Mouse (Mus musculus) forebrain, embryonic 12.5 days (tissue): ENCODE results near the gene Bola3. TPM values are rescaled to one million over a fixed set of nuclear protein-coding genes. Genes with fewer than 3 reads are reported as not detected.

ENCODE experiments used
- ATAC-seq: fragments of 200-750 bp; cut with Nextera tagmentation; 2 replicates; pipeline ENCODE4 v1.8.0; 2017; ENCODE audit warnings: moderate TSS enrichment; ENCODE audit not compliant: low FRiP score
- H3K27ac ChIP-seq: fragments of 300-500 bp; sonication (generic); 2 replicates; pipeline ENCODE4 v1.5.1; 2016; ENCODE audit warnings: mild to moderate bottlenecking
- H3K27me3 ChIP-seq: fragments of 300-500 bp; sonication (generic); 2 replicates; pipeline ENCODE4 v1.6.1; 2016; ENCODE audit warnings: mild to moderate bottlenecking
- H3K36me3 ChIP-seq: fragments of 300-500 bp; sonication (generic); replicated peaks from 2 replicates; pipeline ENCODE4 v1.6.1; 2016; ENCODE audit warnings: mild to moderate bottlenecking
- H3K4me1 ChIP-seq: fragments of 300-500 bp; sonication (generic); 2 replicates; pipeline ENCODE4 v1.6.1; 2016
- H3K4me2 ChIP-seq: fragments of 300-500 bp; sonication (generic); 2 replicates; pipeline ENCODE4 v1.6.1; 2016; ENCODE audit warnings: mild to moderate bottlenecking, moderate library complexity
- H3K4me3 ChIP-seq: fragments of 300-500 bp; sonication (generic); replicated peaks from 2 replicates; pipeline ENCODE4 v1.5.1; 2016; ENCODE audit warnings: mild to moderate bottlenecking
- H3K9ac ChIP-seq: fragments of 300-500 bp; sonication (generic); 2 replicates; pipeline ENCODE4 v1.6.1; 2016; ENCODE audit warnings: mild to moderate bottlenecking
- H3K9me3 ChIP-seq: fragments of 300-500 bp; sonication (generic); 2 replicates; pipeline ENCODE4 v1.6.1; 2016
- WGBS: fragments of 180-500 bp; shearing (Covaris S2); methylation state at CpG from one replicate; pipeline ENCODE4 v1.1.7; 2016; 5-methylcytosine and 5-hydroxymethylcytosine counted together
- polyA plus RNA-seq: library from polyadenylated mRNA; unstranded; fragments of >200 nt; fragmentation: Nextera tagmentation; extraction: Ambion mirVana; gene quantifications from 2 replicates; pipeline ENCODE4 v1.2.1, GENCODE M21; 2016

The Bola3 gene
- polyA plus RNA-seq, 1 experiment from 2014 or later: 106 TPM

DNA sequence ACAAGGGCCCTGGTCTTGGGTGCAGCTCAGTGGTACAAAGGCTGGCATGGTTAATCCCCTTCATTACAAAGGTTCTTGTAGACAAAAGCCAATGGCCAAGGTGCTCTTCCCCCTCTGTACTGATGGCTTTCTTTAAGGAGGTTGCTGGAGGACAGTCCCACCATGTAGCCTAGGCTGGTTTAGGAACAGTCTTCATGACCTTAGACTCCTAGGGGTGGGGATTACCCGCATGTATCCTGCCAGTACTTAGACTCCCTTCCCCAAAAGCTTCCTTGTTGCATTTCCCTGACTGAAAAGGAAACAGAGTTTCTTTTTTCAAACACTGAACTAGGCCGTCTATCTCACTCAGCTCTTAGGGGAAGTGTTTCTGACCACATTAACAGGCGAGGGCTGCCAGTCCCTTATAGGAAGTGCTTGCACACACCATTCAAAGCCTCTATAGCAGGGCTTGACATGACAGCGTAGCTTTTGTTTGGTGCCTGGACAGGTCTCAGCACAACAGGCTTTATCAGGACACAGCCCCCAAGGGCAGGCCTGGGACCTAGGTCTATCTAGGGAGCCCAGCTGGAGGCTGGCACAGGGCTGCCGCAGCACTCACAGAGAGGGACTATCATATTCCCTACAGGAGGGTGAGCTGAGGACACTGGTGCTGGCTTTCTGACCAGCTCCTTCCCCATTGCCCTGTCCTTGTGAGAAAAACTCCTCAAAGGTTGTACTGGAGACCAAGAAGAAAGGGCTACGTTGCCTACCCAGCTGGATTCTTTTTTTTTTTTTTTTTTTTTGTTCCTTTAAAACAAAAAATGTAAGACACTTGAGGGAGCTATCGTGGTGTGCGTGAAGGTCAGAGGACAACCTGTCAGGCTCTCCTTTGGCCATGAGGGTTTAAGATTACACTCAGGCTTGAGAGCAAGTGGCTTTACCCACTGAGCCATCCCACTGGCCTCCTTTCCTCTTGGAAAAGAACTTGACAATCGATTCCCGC lies 32.9 kb downstream of the Bola3 start:
- Histone ChIP-seq H3K36me3 (peaks cover 89% of the 10 kb centered on the region), H3K4me3 (no peak overlapping the region), H3K9me3 (no peaks in the 10 kb centered on the region), H3K27ac (no peak overlapping the region), H3K9ac (no peak overlapping the region), H3K4me2 (no peak overlapping the region), H3K27me3 (no peaks in the 10 kb centered on the region), H3K4me1 (no peaks in the 10 kb centered on the region)
- WGBS: 86% methylated on average over 10 of the region's 10 CpGs
- ATAC-seq: no peak

DNA sequence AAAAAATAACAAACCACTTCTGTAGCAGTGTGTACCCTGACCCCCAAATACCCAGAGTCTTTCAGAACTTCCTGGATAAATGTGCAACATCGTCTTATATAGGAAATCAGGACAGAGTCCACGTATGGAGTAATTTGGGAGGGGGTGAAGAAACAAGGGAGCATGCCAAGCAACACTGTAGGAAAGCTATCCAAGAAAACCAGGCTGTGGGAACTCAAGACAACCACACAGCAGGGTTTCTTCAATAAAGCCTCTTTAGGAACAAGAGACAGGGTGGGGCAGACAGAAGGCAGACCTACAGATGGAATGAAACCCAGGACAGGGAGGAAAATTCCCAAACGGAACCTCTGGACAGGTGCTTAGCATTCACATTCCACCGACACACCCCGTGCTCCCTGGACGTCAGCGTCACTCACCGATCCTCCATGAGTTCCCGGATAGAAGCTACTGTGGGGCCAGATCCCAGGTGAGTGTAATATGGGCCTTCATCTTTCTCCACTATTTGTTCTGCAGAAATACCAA lies 36.7 kb downstream of the Bola3 start:
- ATAC-seq: no peak
- 92% methylated on average over 9 of the region's 9 CpGs for WGBS
- H3K36me3 ChIP-seq: peaks cover 61% of the 10 kb centered on the region

DNA sequence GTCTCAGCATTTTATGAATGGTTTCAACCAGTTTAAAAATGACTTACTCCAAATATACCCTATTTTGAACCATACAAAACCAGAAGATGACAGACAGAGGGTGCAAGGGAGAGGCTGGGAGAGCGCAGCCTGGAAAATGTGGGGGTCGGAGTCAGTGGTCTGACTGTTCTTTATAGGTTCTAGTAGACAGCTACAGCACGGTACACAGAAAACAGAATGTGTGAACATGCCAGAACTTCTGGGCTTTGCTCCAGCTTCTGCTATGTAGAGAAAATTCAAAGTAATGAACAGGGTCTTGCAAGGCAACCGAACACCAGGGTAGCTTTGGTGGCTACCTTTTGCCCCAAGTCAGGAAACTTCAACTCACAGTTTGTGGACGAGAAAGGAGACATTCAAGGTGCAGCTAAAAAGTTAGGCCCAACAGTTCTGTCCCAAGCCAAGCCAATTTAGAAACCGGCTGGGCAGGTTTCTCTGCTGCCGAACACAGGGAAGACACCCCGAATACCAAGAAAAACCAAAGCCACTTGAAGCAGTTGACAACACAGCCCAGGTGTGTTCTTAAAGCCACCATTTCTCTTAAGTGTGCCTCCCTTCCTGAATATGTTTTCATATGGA lies 43.3 kb downstream of the Bola3 start:
- ATAC-seq: no peak
- Histone ChIP-seq H3K27ac (no peak overlapping the region), H3K27me3 (no peaks in the 10 kb centered on the region), H3K4me1 (no peaks in the 10 kb centered on the region), H3K9ac (no peak overlapping the region), H3K4me3 (no peak overlapping the region), H3K4me2 (no peak overlapping the region), H3K9me3 (no peaks in the 10 kb centered on the region), H3K36me3 (peaks cover 63% of the 10 kb centered on the region)
- 93% methylated on average over 8 of the region's 8 CpGs for WGBS

More for the DNA sequence above, 36.7 kb downstream of the Bola3 start:
- H3K27me3 ChIP-seq: no peaks in the 10 kb centered on the region
- H3K4me3 ChIP-seq: no peak overlapping the region
- no peak overlapping the region for H3K4me2 ChIP-seq
- H3K4me1 ChIP-seq: no peaks in the 10 kb centered on the region
- no peak overlapping the region for H3K9ac ChIP-seq
- no peak overlapping the region for H3K27ac ChIP-seq
- no peaks in the 10 kb centered on the region for H3K9me3 ChIP-seq

DNA sequence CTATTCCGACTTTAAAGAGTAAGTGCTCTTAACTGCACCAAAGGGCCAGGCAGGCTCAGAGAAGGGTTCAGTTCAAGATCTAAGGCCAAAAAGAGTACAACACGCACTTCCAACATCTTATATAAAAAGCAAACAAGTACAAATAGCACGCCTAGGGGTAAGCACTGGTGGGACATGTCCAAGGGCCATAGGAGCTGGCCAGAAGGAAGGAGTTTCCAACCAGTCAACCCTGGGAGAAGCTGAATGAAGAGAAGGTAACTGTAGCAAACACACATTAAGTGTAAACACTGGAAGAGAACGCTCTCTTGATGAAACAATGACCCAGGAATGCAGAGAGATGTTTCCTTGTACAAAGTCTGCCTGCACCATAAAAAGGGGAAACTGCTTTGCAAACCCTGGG lies 45.2 kb downstream of the Bola3 start:
- H3K9ac ChIP-seq: no peak overlapping the region
- WGBS: 93% methylated on average over 4 of the region's 4 CpGs

DNA sequence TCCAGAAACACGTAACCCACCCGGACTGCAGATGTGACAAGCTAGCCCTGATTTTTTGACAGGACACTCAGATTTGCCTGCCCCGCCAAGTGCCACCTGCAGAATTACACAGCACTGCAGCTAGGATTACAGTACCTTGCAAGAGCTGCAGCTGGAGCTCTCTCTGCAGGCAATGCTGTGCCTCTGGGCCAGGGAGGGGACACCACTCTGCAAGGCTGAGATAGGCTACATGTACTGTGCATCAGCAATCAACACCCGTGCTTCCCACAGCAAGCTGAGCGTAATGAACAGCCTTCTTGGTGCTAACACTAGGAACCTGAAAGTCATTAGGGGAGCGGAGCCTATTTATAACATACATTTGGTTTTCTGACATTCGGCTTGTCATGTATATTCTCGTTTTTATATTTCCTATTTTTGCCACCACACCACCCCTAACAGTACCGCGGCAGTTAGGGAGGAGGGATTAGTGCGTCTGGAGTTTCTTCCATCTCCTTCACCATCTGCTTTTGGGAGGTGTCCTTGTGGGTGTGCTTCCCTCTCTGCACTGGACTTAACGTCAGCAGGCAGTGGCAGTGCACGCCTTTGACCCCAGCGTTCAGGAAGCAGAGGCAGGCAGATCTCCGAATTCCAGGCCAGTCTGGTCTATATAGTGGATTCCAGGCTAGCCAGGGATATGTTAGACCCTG lies 46.7 kb downstream of the Bola3 start:
- peaks cover 79% of the 10 kb centered on the region for H3K36me3 ChIP-seq
- WGBS: 95% methylated on average over 15 of the region's 15 CpGs

More for the DNA sequence above, 45.2 kb downstream of the Bola3 start:
- H3K9me3 ChIP-seq: no peaks in the 10 kb centered on the region
- no peaks in the 10 kb centered on the region for H3K4me1 ChIP-seq
- no peak for ATAC-seq
- H3K36me3 ChIP-seq: peaks cover 75% of the 10 kb centered on the region
- no peaks in the 10 kb centered on the region for H3K27me3 ChIP-seq
- no peak overlapping the region for H3K4me3 ChIP-seq
- H3K4me2 ChIP-seq: no peak overlapping the region
- H3K27ac ChIP-seq: no peak overlapping the region

DNA sequence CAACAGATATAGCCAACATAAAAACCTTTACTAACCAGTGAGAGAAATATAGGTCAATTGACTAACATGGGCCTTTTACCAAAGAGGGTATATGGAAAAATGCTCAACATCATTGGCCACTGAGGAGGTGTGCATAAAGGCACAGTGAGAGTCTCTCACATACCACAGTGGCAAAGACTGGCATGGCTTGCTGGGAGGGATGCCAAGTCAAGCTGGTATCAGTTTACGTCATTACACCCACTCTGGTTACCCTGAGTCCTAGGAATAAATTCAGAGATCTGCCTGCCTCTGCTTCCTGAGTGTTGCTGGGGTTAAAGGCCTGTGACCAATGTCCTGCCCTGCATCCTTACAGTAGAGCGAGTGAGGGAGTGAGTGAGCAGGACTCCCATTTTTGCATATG lies 47.8 kb downstream of the Bola3 start:
- ATAC-seq: no peak
- H3K9ac ChIP-seq: no peak overlapping the region
- no peaks in the 10 kb centered on the region for H3K9me3 ChIP-seq
- peaks cover 81% of the 10 kb centered on the region for H3K36me3 ChIP-seq
- no peak overlapping the region for H3K4me3 ChIP-seq
- WGBS: 94% methylated on average over 2 of the region's 2 CpGs
- H3K4me1 ChIP-seq: no peaks in the 10 kb centered on the region
- H3K4me2 ChIP-seq: no peak overlapping the region
- no peak overlapping the region for H3K27ac ChIP-seq
- no peaks in the 10 kb centered on the region for H3K27me3 ChIP-seq

More for the DNA sequence above, 46.7 kb downstream of the Bola3 start:
- Histone ChIP-seq H3K4me3 (no peak overlapping the region), H3K9ac (no peak overlapping the region), H3K4me2 (no peak overlapping the region), H3K27ac (no peak overlapping the region), H3K27me3 (no peaks in the 10 kb centered on the region), H3K9me3 (no peaks in the 10 kb centered on the region), H3K4me1 (no peaks in the 10 kb centered on the region)
- ATAC-seq: no peak

DNA sequence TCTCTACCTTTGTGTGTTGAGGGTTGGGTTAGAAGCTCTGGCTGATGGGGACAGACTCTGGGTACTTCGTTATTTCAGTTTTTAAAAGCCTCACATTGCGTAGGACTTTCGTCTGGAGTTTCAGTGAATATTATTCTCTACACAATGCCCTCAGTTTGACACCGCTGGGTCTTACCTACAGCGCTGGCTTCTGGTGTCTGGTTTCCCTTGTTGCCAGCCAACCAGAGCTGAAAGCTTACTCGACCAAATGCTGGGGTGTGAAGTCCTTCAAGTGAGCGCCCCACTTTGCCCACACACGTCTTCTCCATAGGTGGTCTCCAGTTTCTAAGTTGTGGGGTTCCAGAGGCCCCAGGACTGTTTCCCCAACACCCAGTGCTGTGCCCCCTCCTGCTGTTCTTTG lies 48.8 kb downstream of the Bola3 start:
- 79% methylated on average over 8 of the region's 8 CpGs for WGBS
- Histone ChIP-seq H3K9ac (no peak overlapping the region), H3K36me3 (peaks cover 89% of the 10 kb centered on the region), H3K27ac (no peak overlapping the region), H3K27me3 (no peaks in the 10 kb centered on the region), H3K9me3 (no peaks in the 10 kb centered on the region), H3K4me1 (no peaks in the 10 kb centered on the region), H3K4me2 (no peak overlapping the region), H3K4me3 (no peak overlapping the region)
- ATAC-seq: no peak

DNA sequence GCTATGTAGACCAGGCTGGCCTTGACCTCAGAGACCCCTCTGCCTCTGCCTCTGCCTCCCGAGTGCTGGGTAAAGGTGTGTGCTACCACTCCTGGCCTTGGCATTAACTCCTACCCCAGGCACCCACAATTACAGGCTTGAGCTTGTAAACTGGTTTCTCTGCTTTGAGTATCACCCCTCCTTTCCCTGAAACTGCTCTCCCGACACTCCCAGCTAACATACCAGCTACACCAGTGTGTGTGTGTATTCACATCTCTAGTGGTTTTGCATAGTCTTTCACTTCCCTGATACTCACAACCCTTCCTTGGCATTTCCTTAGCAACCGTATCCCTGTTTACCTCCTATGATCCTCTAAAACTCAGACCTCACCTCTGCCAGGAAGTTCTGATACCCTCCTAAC lies 50.8 kb downstream of the Bola3 start:
- no peaks in the 10 kb centered on the region for H3K4me1 ChIP-seq
- no peak overlapping the region for H3K4me3 ChIP-seq
- H3K27me3 ChIP-seq: no peaks in the 10 kb centered on the region
- H3K9ac ChIP-seq: no peak overlapping the region
- no peak overlapping the region for H3K27ac ChIP-seq
- WGBS: 86% methylated on average over 3 of the region's 3 CpGs
- no peak overlapping the region for H3K4me2 ChIP-seq
- ATAC-seq: no peak
- no peaks in the 10 kb centered on the region for H3K9me3 ChIP-seq
- peaks cover 91% of the 10 kb centered on the region for H3K36me3 ChIP-seq

DNA sequence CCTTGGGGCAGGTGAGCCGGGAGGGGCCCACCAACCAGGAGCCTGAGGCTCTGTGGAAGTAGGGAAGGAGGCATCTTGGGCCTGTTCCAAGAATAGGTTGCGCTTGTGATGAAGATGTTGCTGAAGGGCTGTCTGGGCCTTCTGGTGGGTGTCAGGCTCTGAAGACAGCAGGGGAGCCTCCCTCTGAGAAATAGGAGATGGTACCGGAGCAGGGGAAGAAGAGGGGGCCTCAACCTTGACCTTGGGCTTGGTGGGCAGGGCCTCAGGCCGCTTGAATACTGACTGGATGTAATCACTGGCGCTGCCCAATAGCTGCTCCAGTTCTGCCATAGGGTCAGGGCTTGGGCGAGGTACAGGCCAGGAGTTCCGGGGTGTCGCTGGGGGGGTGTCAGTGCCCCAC lies 54.5 kb downstream of the Bola3 start:
- Histone ChIP-seq H3K27ac (no peak overlapping the region), H3K4me2 (no peak overlapping the region), H3K9ac (no peak overlapping the region), H3K27me3 (no peaks in the 10 kb centered on the region), H3K9me3 (no peaks in the 10 kb centered on the region), H3K4me1 (no peaks in the 10 kb centered on the region; the same call in 1 of the 2 replicates), H3K36me3 (peaks cover 86% of the 10 kb centered on the region), H3K4me3 (no peak overlapping the region)
- no peak for ATAC-seq
- 92% methylated on average over 8 of the region's 8 CpGs for WGBS

DNA sequence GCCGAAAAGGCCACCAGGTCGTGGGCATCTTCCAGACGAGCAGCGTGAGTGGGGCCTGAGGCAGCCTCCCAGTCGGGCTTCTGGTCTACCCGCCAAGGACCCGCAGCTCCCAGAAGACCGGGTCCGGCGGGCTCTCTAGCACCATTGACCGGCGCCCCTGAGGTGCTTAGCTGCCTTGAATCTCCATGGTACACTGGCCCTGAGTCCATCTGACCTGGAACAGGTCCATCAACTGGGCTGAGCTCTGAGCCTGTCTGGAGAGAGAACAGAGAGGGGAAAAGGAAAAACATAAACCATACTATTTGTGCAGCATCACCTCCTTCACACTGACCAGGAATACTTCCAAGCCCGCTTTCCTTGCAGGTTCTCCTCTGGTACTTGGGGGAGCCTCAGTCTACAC lies 55.6 kb downstream of the Bola3 start:
- no peak overlapping the region for H3K4me3 ChIP-seq
- H3K27ac ChIP-seq: no peak overlapping the region
- H3K9me3 ChIP-seq: no peaks in the 10 kb centered on the region
- H3K4me1 ChIP-seq: peaks cover 1% of the 10 kb centered on the region; the same call in 1 of the 2 replicates
- no peak overlapping the region for H3K9ac ChIP-seq
- no peak overlapping the region for H3K4me2 ChIP-seq
- no peak for ATAC-seq
- 94% methylated on average over 13 of the region's 13 CpGs for WGBS
- no peaks in the 10 kb centered on the region for H3K27me3 ChIP-seq
- peaks cover 77% of the 10 kb centered on the region for H3K36me3 ChIP-seq

DNA sequence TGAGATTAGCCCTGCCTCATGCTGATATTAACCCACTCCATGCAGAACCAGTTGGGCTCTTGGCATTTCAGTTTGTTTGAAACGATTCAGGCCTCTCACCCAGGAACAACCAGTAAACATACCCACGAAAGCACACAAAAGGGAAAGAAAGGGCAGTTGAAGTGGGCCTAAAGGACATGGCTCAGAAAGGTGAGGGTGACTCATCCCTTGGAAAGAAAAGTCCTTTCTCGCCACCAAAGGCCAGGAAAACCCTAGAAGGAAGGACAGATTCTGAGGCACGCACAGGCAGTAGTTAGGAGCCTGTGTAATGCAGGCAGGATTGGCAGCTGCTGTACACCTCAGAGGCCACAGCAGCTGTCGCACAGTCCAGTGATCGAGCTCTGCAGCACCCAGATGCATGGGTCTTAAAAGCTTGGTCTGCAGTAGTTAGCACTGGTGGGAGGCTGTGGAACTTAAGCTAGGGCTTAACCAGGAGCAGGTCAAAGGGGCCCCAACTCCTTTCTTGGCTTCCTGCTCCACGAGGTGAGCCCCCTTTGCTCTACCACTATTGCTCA lies 56.6 kb downstream of the Bola3 start:
- H3K4me2 ChIP-seq: no peak overlapping the region
- peaks cover 11% of the 10 kb centered on the region for H3K4me1 ChIP-seq
- H3K4me3 ChIP-seq: no peak overlapping the region
- no peak overlapping the region for H3K27ac ChIP-seq
- ATAC-seq: no peak
- H3K9me3 ChIP-seq: no peaks in the 10 kb centered on the region
- H3K36me3 ChIP-seq: peaks cover 69% of the 10 kb centered on the region
- WGBS: 91% methylated on average over 7 of the region's 7 CpGs
- no peak overlapping the region for H3K9ac ChIP-seq
- H3K27me3 ChIP-seq: no peaks in the 10 kb centered on the region

DNA sequence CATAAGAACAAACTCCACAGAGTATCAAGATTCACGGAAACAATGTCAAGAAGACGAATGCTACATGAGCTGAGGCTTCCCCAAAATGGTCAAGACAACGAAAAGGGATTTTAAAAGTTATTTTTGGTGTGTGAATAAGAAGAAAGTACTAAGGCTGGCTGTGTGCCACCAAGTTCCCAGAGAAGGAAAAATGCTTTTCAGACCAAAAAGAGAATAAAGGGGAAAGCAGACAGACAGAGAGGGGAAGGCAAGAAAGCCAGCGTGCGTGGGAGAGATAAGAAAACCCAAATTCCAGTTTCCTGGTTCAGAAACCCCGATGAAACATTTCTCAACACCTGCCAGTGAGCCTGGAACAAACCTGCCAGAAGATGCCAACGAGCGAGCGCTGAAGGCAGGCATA lies 59.6 kb downstream of the Bola3 start:
- peaks cover 40% of the 10 kb centered on the region for H3K36me3 ChIP-seq
- peaks cover 40% of the 10 kb centered on the region for H3K4me1 ChIP-seq
- no peaks in the 10 kb centered on the region for H3K27me3 ChIP-seq
- no peak overlapping the region for H3K4me3 ChIP-seq
- H3K27ac ChIP-seq: no peak overlapping the region
- H3K9me3 ChIP-seq: no peaks in the 10 kb centered on the region
- no peak overlapping the region for H3K9ac ChIP-seq
- WGBS: 94% methylated on average over 9 of the region's 9 CpGs
- H3K4me2 ChIP-seq: no peak overlapping the region
- no peak for ATAC-seq
